ENCODE assay signal across 10 mouse cellular contexts in the genomic region with DNA sequence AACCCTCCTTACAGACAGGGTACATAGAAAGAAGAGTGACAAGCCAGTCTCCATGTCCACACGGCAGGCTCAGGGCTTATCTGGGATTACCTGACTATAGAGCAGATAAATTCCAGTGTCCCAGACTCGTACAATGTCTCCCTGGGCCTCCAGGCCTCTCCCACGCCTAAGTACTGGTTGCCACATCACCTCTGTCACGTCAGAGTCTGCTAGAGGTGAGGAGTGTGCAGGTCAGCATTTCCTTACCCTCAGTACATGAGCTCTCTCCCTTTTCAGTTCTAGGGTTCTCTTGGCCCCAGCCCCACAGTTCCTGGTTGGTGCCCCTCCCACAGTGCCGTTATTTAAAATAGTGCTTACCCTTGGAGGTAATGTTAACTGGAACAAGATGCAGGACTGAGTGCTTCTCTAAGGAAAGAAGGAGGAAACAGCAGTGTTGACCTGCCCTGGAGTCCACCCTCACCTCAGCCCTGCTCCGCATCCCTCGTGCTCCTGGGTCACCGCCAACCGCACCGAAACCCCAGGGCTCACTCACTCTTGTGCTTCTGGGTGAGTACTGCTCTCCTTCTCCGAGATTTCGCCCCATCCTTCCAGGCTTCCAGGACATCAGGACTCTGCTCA. TPM values are rescaled to one million over a fixed set of nuclear protein-coding genes. Genes with fewer than 3 reads are reported as not detected.
A peak's percentile ranks its signal among the peaks of the same experiment; 100 is the strongest.
DNase-seq lines count a peak whose midpoint lies in the region; ATAC-seq and TF ChIP-seq lines count a peak whose summit lies in the region.
"Had no signal": no experiment of that assay in that cellular context is flagged by ENCODE, and none has a peak within 500 bp of the region (broad histone marks: within the 10 kb centered on the region; RNA-seq: fewer than 3 reads in every experiment).

No protein-coding gene starts in this region.

- H3K4me1 ChIP-seq in heart, embryonic 10.5 days: peaks cover 37% of the 10 kb centered on the region
- H3K4me1 ChIP-seq in heart, embryonic 11.5 days (ENCODE audit: control insufficient read depth, insufficient read depth, low read length): peaks cover 17% of the 10 kb centered on the region
- peaks cover 9% of the 10 kb centered on the region for H3K4me1 ChIP-seq in testis, adult 2 months (ENCODE audit: control insufficient read depth, insufficient read depth, low read length)

- no peak overlapping the region for H3K4me2 ChIP-seq in heart, embryonic 11.5 days

- no peak overlapping the region for H3K4me3 ChIP-seq in heart, embryonic 10.5 days
- no peak overlapping the region for H3K4me3 ChIP-seq in heart, embryonic 11.5 days (ENCODE audit: low read depth, low read length)
- H3K4me3 ChIP-seq in testis, adult 2 months (ENCODE audit: control insufficient read depth, low read depth, low read length): no peak overlapping the region; the same call in 1 of the 2 replicates

- TF ChIP-seq POLR2A in testis, adult 2 months (IDR thresholded peaks at IDR 0.05; ENCODE audit: control insufficient read depth, low read depth, low read length): no peak

- TF ChIP-seq CTCF in testis, adult 2 months (IDR thresholded peaks at IDR 0.05; ENCODE audit: control insufficient read depth, insufficient read depth, insufficient replicate concordance, low read depth, low read length): no peak

- no peak for DNase-seq in heart, embryonic 10.5 days (ENCODE audit: low spot score)
- DNase-seq in testis, postnatal 14 days (ENCODE audit: low spot score): no peak
- DNase-seq in lung, adult 18-20 months: peak; percentile 75 to 85
- no peak for DNase-seq in ovary, postnatal 10 days (ENCODE audit: low spot score)
- no peak for DNase-seq in urinary bladder, postnatal 10 days (ENCODE audit: low spot score)
- DNase-seq: kidney, adult 11 months; spleen, adult 18-20 months had no signal

- peaks cover 23% of the 10 kb centered on the region for H3K27me3 ChIP-seq in heart, embryonic 10.5 days (ENCODE audit: insufficient read depth, poor library complexity, severe bottlenecking)
- H3K27me3 ChIP-seq in heart, embryonic 11.5 days (ENCODE audit: control insufficient read depth, insufficient read depth, low read length): no peaks in the 10 kb centered on the region; the same call in 1 of the 2 replicates
- no peaks in the 10 kb centered on the region for H3K27me3 ChIP-seq in testis, adult 2 months (ENCODE audit: control insufficient read depth, insufficient read depth, low read length)

- no peak overlapping the region for H3K9ac ChIP-seq in heart, embryonic 11.5 days (ENCODE audit: low read depth, low read length)

- peaks cover 14% of the 10 kb centered on the region for H3K36me3 ChIP-seq in heart, embryonic 10.5 days
- H3K36me3 ChIP-seq in heart, embryonic 11.5 days (ENCODE audit: control insufficient read depth, insufficient read depth, low read length): peaks cover 2% of the 10 kb centered on the region; the same call in 1 of the 2 replicates
- H3K36me3 ChIP-seq in testis, adult 2 months (ENCODE audit: control insufficient read depth, insufficient read depth, low read length): no peaks in the 10 kb centered on the region

- 0 out of 2 replicates have a peak overlapping the region, but pooled peaks have one; percentile 18 for H3K27ac ChIP-seq in heart, embryonic 10.5 days
- H3K27ac ChIP-seq in heart, embryonic 11.5 days (ENCODE audit: low read depth, low read length): no peak overlapping the region
- peak overlapping the region; percentile 62 for H3K27ac ChIP-seq in testis, adult 2 months (ENCODE audit: control insufficient read depth, insufficient read depth, low read depth, low read length)

- no peak for ATAC-seq in heart, embryonic 11.5 days (replicated peaks; ENCODE audit: insufficient number of reproducible peaks, low FRiP score, low TSS enrichment)

- 74% methylated on average over 12 of the region's 12 CpGs for WGBS in heart, embryonic 10.5 days
- 71% methylated on average over 12 of the region's 12 CpGs for WGBS in heart, embryonic 11.5 days (ENCODE audit: insufficient replicate concordance)

- no peaks in the 10 kb centered on the region for H3K9me3 ChIP-seq in heart, embryonic 10.5 days
- no peaks in the 10 kb centered on the region for H3K9me3 ChIP-seq in heart, embryonic 11.5 days (replicated peaks; ENCODE audit: control insufficient read depth, low read length)
- H3K9me3 ChIP-seq: G1E had no signal

RNA-seq across cellular contexts. Expression of gene Tnfsf13, which starts 1.3 kb away (rescaled TPM):
- polyA plus RNA-seq in heart, embryonic 10.5 days (2016; fragmentation: Nextera tagmentation; extraction: Ambion mirVana): 0.25 TPM in 1 of 2 replicates, not detected in the other
- polyA plus RNA-seq in heart, embryonic 11.5 days (2014; fragmentation: Nextera tagmentation; extraction: Ambion mirVana): 0.24 TPM in 1 of 2 replicates, not detected in the other
- polyA plus RNA-seq in testis, adult 2 months (2012; rRNA removed): 4.2 and 5.6 TPM in 2 replicates
- polyA plus RNA-seq: G1E had no signal

RNA-seq across cellular contexts. Expression of gene Senp3, which starts 2.4 kb away (rescaled TPM):
- polyA plus RNA-seq in heart, embryonic 10.5 days (2016; fragmentation: Nextera tagmentation; extraction: Ambion mirVana): 95.3 and 108 TPM in 2 replicates
- polyA plus RNA-seq in heart, embryonic 11.5 days (2014; fragmentation: Nextera tagmentation; extraction: Ambion mirVana): 70.2 and 81.4 TPM in 2 replicates
- 54.7 and 67.6 TPM in 2 replicates for polyA plus RNA-seq in testis, adult 2 months (2012; rRNA removed)

RNA-seq across cellular contexts. Expression of gene Tnfsf12, which starts 11.4 kb away (rescaled TPM):
- polyA plus RNA-seq in heart, embryonic 10.5 days (2016; fragmentation: Nextera tagmentation; extraction: Ambion mirVana): 3.0 and 4.7 TPM in 2 replicates
- polyA plus RNA-seq in heart, embryonic 11.5 days (2014; fragmentation: Nextera tagmentation; extraction: Ambion mirVana): 4.4 TPM in 2 replicates
- polyA plus RNA-seq in testis, adult 2 months (2012; rRNA removed): 2.9 and 3.3 TPM in 2 replicates
- polyA plus RNA-seq: G1E had no signal

RNA-seq across cellular contexts. Expression of gene Tnfsfm13, which starts 11.7 kb away (rescaled TPM):
- polyA plus RNA-seq in heart, embryonic 10.5 days (2016; fragmentation: Nextera tagmentation; extraction: Ambion mirVana): 1.8 and 2.2 TPM in 2 replicates
- 3.0 and 4.2 TPM in 2 replicates for polyA plus RNA-seq in heart, embryonic 11.5 days (2014; fragmentation: Nextera tagmentation; extraction: Ambion mirVana)
- polyA plus RNA-seq in testis, adult 2 months (2012; rRNA removed): 1.3 and 1.9 TPM in 2 replicates
- polyA plus RNA-seq: G1E had no signal

RNA-seq across cellular contexts. Expression of gene Eif4a1, which starts 12.0 kb away (rescaled TPM):
- polyA plus RNA-seq in heart, embryonic 10.5 days (2016; fragmentation: Nextera tagmentation; extraction: Ambion mirVana): 481 and 586 TPM in 2 replicates
- 530 and 592 TPM in 2 replicates for polyA plus RNA-seq in heart, embryonic 11.5 days (2014; fragmentation: Nextera tagmentation; extraction: Ambion mirVana)
- 166 and 210 TPM in 2 replicates for polyA plus RNA-seq in testis, adult 2 months (2012; rRNA removed)

Comparison
In these comparisons a context has a peak if more than half of its experiments do, and no peak if none do; other contexts are left out.
1. DNase-seq: peak in lung, adult 18-20 months (2 of 2); none in heart, embryonic 10.5 days (single experiment), testis, postnatal 14 days (single experiment), ovary, postnatal 10 days (single experiment) and urinary bladder, postnatal 10 days (single experiment).